In genomic region chr7:110645311-110645710, GRCm38 (mm10) we compare ENCODE assay signal across 8 mouse cellular contexts. TPM values are rescaled to one million over a fixed set of nuclear protein-coding genes. Genes with fewer than 3 reads are reported as not detected.
DNase-seq lines count a peak whose midpoint lies in the region; ATAC-seq lines count a peak whose summit lies in the region.

No protein-coding gene starts in this region.

- no peaks in the 10 kb centered on the region for H3K4me1 ChIP-seq in midbrain, embryonic 14.5 days (ENCODE audit: control insufficient read depth, insufficient read depth, low read length)

- H3K4me2 ChIP-seq in midbrain, embryonic 14.5 days (ENCODE audit: low read length): no peak overlapping the region

- no peak overlapping the region for H3K27ac ChIP-seq in midbrain, embryonic 14.5 days (replicated peaks; ENCODE audit: low read depth, low read length)

- WGBS in midbrain, embryonic 14.5 days: 75% methylated on average over 5 of the region's 5 CpGs

- no peak for ATAC-seq in midbrain, embryonic 14.5 days (ENCODE audit: low FRiP score, low TSS enrichment)

- H3K27me3 ChIP-seq in midbrain, embryonic 14.5 days (ENCODE audit: control insufficient read depth, insufficient read depth, low read length): no peaks in the 10 kb centered on the region

- no peaks in the 10 kb centered on the region for H3K9me3 ChIP-seq in midbrain, embryonic 14.5 days (ENCODE audit: control insufficient read depth, low read length)

- no peaks in the 10 kb centered on the region for H3K36me3 ChIP-seq in midbrain, embryonic 14.5 days (ENCODE audit: control insufficient read depth, insufficient read depth, low read length)

- DNase-seq in left cerebral cortex, adult 11 months (ENCODE audit: low spot score): peak; percentile 40
- no peak for DNase-seq in left cerebral cortex, adult 8-10 months (ENCODE audit: low spot score in 2 of 2)
- DNase-seq in adrenal gland, adult 18-20 months (ENCODE audit: low spot score in 2 of 2): peak; percentile 61 to 69
- DNase-seq in embryo, embryonic 11 days: peak; percentile 84
- DNase-seq in heart, postnatal 4 days: peak; percentile 73
- DNase-seq in layer of hippocampus, postnatal 14 days (ENCODE audit: low spot score in 2 of 2): peak; percentile 54 to 81
- DNase-seq in midbrain, embryonic 14.5 days: peak; percentile 90
- peak; percentile 26 for DNase-seq in thymus, postnatal 25 days

- H3K4me3 ChIP-seq in midbrain, embryonic 14.5 days (replicated peaks; ENCODE audit: low read depth, low read length): no peak overlapping the region

- H3K9ac ChIP-seq in midbrain, embryonic 14.5 days (replicated peaks; ENCODE audit: low read length): no peak overlapping the region

RNA-seq across cellular contexts. Expression of gene Adm, which starts 17.9 kb away (rescaled TPM):
- total RNA-seq in left cerebral cortex, adult 8-10 months (2022): 1 to 10 TPM; 1.8 to 3.1 (median 2.5) TPM
- total RNA-seq in adrenal gland, adult 18-20 months (2021): 10 to 100 TPM; 19.2 to 26.4 TPM
- 10 to 100 TPM; 17.1 to 18.2 TPM for total RNA-seq in heart, postnatal 4 days (2021)
- 1 to 10 TPM; 1.5 to 2.4 TPM for total RNA-seq in layer of hippocampus, postnatal 14 days (2021)
- 1.4 and 3.2 TPM in 2 replicates for polyA plus RNA-seq in midbrain, embryonic 14.5 days (2014; fragmentation: Nextera tagmentation; extraction: Ambion mirVana)

RNA-seq across cellular contexts. Expression of gene Sbf2, which starts 30.6 kb away (rescaled TPM):
- 10 to 100 TPM; 49.2 to 62.5 (median 60.1) TPM for total RNA-seq in left cerebral cortex, adult 8-10 months (2022)
- total RNA-seq in adrenal gland, adult 18-20 months (2021): 10 to 100 TPM; 32.7 to 36.6 TPM
- 10 to 100 TPM; 68.4 to 70.1 TPM for total RNA-seq in heart, postnatal 4 days (2021)
- 10 to 100 TPM; 76.7 to 81.4 TPM for total RNA-seq in layer of hippocampus, postnatal 14 days (2021)
- 73.5 and 77.4 TPM in 2 replicates for polyA plus RNA-seq in midbrain, embryonic 14.5 days (2014; fragmentation: Nextera tagmentation; extraction: Ambion mirVana)

Comparison
In these comparisons a context has a peak if more than half of its experiments do, and no peak if none do; other contexts are left out.
1. DNase-seq: peak in left cerebral cortex, adult 11 months (single experiment), adrenal gland, adult 18-20 months (2 of 2), embryo, embryonic 11 days (single experiment), heart, postnatal 4 days (single experiment), layer of hippocampus, postnatal 14 days (2 of 2), midbrain, embryonic 14.5 days (single experiment) and thymus, postnatal 25 days (single experiment); none in left cerebral cortex, adult 8-10 months (0 of 2).
2. RNA of gene Adm, which starts 17.9 kb away (total RNA-seq): 19.2 to 26.4 TPM in adrenal gland, adult 18-20 months and 17.1 to 18.2 TPM in heart, postnatal 4 days; 1.8 to 3.1 TPM in left cerebral cortex, adult 8-10 months and 1.5 to 2.4 TPM in layer of hippocampus, postnatal 14 days; every median in the first group is over 4 times any median in the second.